Mouse (Mus musculus) testis, adult 10 weeks (tissue): ENCODE data around the gene Vps4b. TPM values are rescaled to one million over a fixed set of nuclear protein-coding genes. Genes with fewer than 3 reads are reported as not detected.

ENCODE experiments used
- polyA plus RNA-seq: library from polyadenylated mRNA; stranded (reverse); fragments of 350-450 nt; fragmentation: Illumina TruSeq; extraction: RNeasy Lipid Tissue Mini Kit (QIAGEN cat#74804); gene quantifications from one replicate; pipeline ENCODE4 v1.2.3, GENCODE M21; 2014; ENCODE audit warnings: low read depth, low replicate concordance

Vps4b gene
- 61.8 TPM for polyA plus RNA-seq

GRCm38 (mm10) chr1:106796542-106796924 lies at the start of gene Vps4b:
TSS of gene Vps4b (minus strand) at chr1:106796728.

GRCm38 (mm10) chr1:106759572-106760435 lies 36.7 kb downstream of the Vps4b start, which contains the start of gene Kdsr:
TSS of gene Kdsr (minus strand) at chr1:106759727.

Other genes with a start within 250 kb of the Vps4b start
- 0.60 TPM for gene Bcl2, start 82.5 kb downstream of the Vps4b start, polyA plus RNA-seq
- 3.3 TPM for gene Kdsr, start 37.0 kb downstream of the Vps4b start, polyA plus RNA-seq
- gene Serpinb5, start 64.4 kb upstream of the Vps4b start, polyA plus RNA-seq = not detected
- gene Serpinb12, start 137.7 kb upstream of the Vps4b start, polyA plus RNA-seq = not detected
- not detected for gene Serpinb13, start 184.3 kb upstream of the Vps4b start, polyA plus RNA-seq